Mouse (Mus musculus) CH12.LX (cell line): ENCODE measurements around the gene Aptx. TPM values are rescaled to one million over a fixed set of nuclear protein-coding genes. Genes with fewer than 3 reads are reported as not detected.
A peak's percentile ranks its signal among the peaks of the same experiment; 100 is the strongest.

Experiments
- DNase-seq: peaks from one replicate; pipeline ENCODE4 v3.0.0-alpha.2; 2013; ENCODE audit errors: extremely low read depth
- H3K27ac ChIP-seq: 2 replicates; pipeline ENCODE4 v1.5.1; 2012; ENCODE audit warnings: low read depth, mild to moderate bottlenecking, control low read depth, moderate library complexity; ENCODE audit not compliant: insufficient read depth
- H3K27me3 ChIP-seq: replicated peaks from 2 replicates; pipeline ENCODE3; 2012; ENCODE audit warnings: inconsistent platforms
- H3K36me3 ChIP-seq, 2 experiments: replicated peaks in 1 of 2; 2 replicates each; pipeline versions ENCODE3 to v1.6.1; 2012; ENCODE audit warnings: inconsistent platforms in 1 of 2, low read length in 1 of 2, mild to moderate bottlenecking in 1 of 2, mixed read lengths in 1 of 2, moderate library complexity in 1 of 2; ENCODE audit not compliant: control insufficient read depth in 1 of 2, insufficient read depth in 1 of 2
- H3K4me1 ChIP-seq, 2 experiments: 2 replicates each; pipeline ENCODE4 v1.6.1; 2012; ENCODE audit warnings: inconsistent platforms in 1 of 2, moderate library complexity in 1 of 2; ENCODE audit not compliant: insufficient read depth in 2 of 2, control insufficient read depth in 1 of 2
- H3K4me2 ChIP-seq: 2 replicates; pipeline ENCODE4 v1.6.1; 2012; ENCODE audit warnings: low read depth, mild to moderate bottlenecking, control low read depth; ENCODE audit not compliant: poor library complexity, insufficient read depth, severe bottlenecking
- H3K4me3 ChIP-seq, 3 experiments: fragments of 150-350 bp in 1 of 3; sonication (generic) in 1 of 3; replicated peaks in 1 of 3; 2 replicates each; pipeline versions ENCODE3 to v1.5.1; 2011 to 2012; ENCODE audit warnings: low read depth in 2 of 3, low read length in 2 of 3, mild to moderate bottlenecking in 2 of 3, moderate library complexity in 2 of 3, control low read depth in 1 of 3, improper control_type of control experiment in 1 of 3, inconsistent platforms in 1 of 3, mixed read lengths in 1 of 3; ENCODE audit not compliant: poor library complexity in 1 of 3
- H3K79me2 ChIP-seq: replicated peaks from 2 replicates; pipeline ENCODE4 v1.6.1; 2012; ENCODE audit warnings: mild to moderate bottlenecking, moderate library complexity; ENCODE audit not compliant: control insufficient read depth, poor library complexity, insufficient read depth, severe bottlenecking; ENCODE audit errors: extremely low read depth
- H3K9ac ChIP-seq: 2 replicates; pipeline ENCODE4 v1.6.1; 2012; ENCODE audit warnings: low read depth, mild to moderate bottlenecking, control low read depth, moderate library complexity; ENCODE audit not compliant: insufficient read depth
- H3K9me3 ChIP-seq: replicated peaks from 2 replicates; pipeline ENCODE3; 2012; ENCODE audit warnings: low read length, inconsistent platforms, mixed read lengths
- CTCF ChIP-seq, 2 experiments: IDR thresholded peaks in 1 of 2; conservative IDR thresholded peaks in 1 of 2; 2 replicates each; pipeline ENCODE4 v1.5.1; 2011 to 2012; ENCODE audit warnings: low read depth in 2 of 2, low read length in 2 of 2, improper control_type of control experiment in 1 of 2, inconsistent platforms in 1 of 2, mild to moderate bottlenecking in 1 of 2, moderate library complexity in 1 of 2
- ETS1 ChIP-seq: conservative IDR thresholded peaks from 2 replicates; pipeline ENCODE4 v1.6.1; 2012; ENCODE audit warnings: low read depth, mild to moderate bottlenecking, inconsistent platforms, low read length, improper control_type of control experiment, moderate library complexity
- HCFC1 ChIP-seq: IDR thresholded peaks from 2 replicates; pipeline ENCODE4 v1.6.1; 2012; ENCODE audit warnings: low read depth, mild to moderate bottlenecking, inconsistent platforms, low read length, improper control_type of control experiment
- JUN ChIP-seq: IDR thresholded peaks from 2 replicates; pipeline ENCODE4 v1.6.1; 2011; ENCODE audit warnings: low read depth, mild to moderate bottlenecking, low read length, improper control_type of control experiment, moderate library complexity; ENCODE audit not compliant: insufficient read depth
- KAT2A ChIP-seq: IDR thresholded peaks from 2 replicates; pipeline ENCODE4 v1.6.1; 2012; ENCODE audit warnings: low read length, improper control_type of control experiment, inconsistent platforms; ENCODE audit not compliant: insufficient replicate concordance
- MAFK ChIP-seq: IDR thresholded peaks from 2 replicates; pipeline ENCODE4 v1.6.1; 2011; ENCODE audit warnings: low read length, improper control_type of control experiment; ENCODE audit not compliant: insufficient replicate concordance
- MAX ChIP-seq: IDR thresholded peaks from 2 replicates; pipeline ENCODE4 v1.6.1; 2011; ENCODE audit warnings: low read length, improper control_type of control experiment
- MXI1 ChIP-seq: IDR thresholded peaks from 2 replicates; pipeline ENCODE4 v1.6.1; 2011; ENCODE audit warnings: mild to moderate bottlenecking, low read depth, low read length, improper control_type of control experiment
- NRF1 ChIP-seq: IDR thresholded peaks from 2 replicates; pipeline ENCODE4 v1.6.1; 2014; ENCODE audit warnings: low read depth, mild to moderate bottlenecking, inconsistent platforms, low read length, improper control_type of control experiment, moderate library complexity
- POLR2AphosphoS2 ChIP-seq: IDR thresholded peaks from 2 replicates; pipeline ENCODE4 v1.6.1; 2011; ENCODE audit warnings: low read depth, low read length, improper control_type of control experiment
- SMC3 ChIP-seq: IDR thresholded peaks from 2 replicates; pipeline ENCODE4 v1.6.1; 2011; ENCODE audit warnings: low read depth, low read length, improper control_type of control experiment
- TBP ChIP-seq: conservative IDR thresholded peaks from 2 replicates; pipeline ENCODE4 v1.6.1; 2011; ENCODE audit warnings: low read depth, low read length, improper control_type of control experiment
- TCF12 ChIP-seq: IDR thresholded peaks from 2 replicates; pipeline ENCODE4 v1.6.1; 2014; ENCODE audit warnings: low read depth, mild to moderate bottlenecking, inconsistent platforms, low read length, improper control_type of control experiment
- USF1 ChIP-seq: IDR thresholded peaks from 2 replicates; pipeline ENCODE4 v1.6.1; 2014; ENCODE audit warnings: low read depth, mild to moderate bottlenecking, inconsistent platforms, low read length, improper control_type of control experiment
- ZMIZ1 ChIP-seq: IDR thresholded peaks from 2 replicates; pipeline ENCODE4 v1.6.1; 2012; ENCODE audit warnings: low read depth, mild to moderate bottlenecking, inconsistent platforms, low read length, improper control_type of control experiment
- dilution Hi-C: fragments of 300-500 bp; cut with MboI; formaldehyde crosslinking; loops from 2 replicates; pipeline ENCODE4 v1.14.3; 2020; ENCODE audit warnings: low sequenced_read_pairs; ENCODE audit not compliant: extremely low pct_unique_long_range_greater_than_20kb, extremely low pct_ligation_motif_present
- in situ Hi-C: fragments of 300-500 bp; cut with MboI; formaldehyde crosslinking; loops from 3 replicates; pipeline ENCODE4 v1.14.3; 2019; ENCODE audit warnings: low sequenced_read_pairs, low pct_ligation_motif_present, low pct_unique_long_range_greater_than_20kb, mixed read lengths
- polyA plus RNA-seq: library from polyadenylated mRNA; unstranded; fragments of >175 nt; gene quantifications from 2 replicates; pipeline ENCODE4 v1.2.1, GENCODE M21; 2012; ENCODE audit warnings: low read depth; ENCODE audit not compliant: insufficient read length
- total RNA-seq, 2 experiments: library from RNA; depleted of rRNA; stranded (reverse); fragments of 300-350 nt in 1 of 2; fragments of >200 nt in 1 of 2; gene quantifications; 2 replicates each; pipeline ENCODE4 v1.2.3; 2012 to 2014

The Aptx gene
- total and polyA plus RNA-seq, 3 experiments: 15.1 to 20.2 (median 16.6) TPM

GRCm38 (mm10) chr4:40725554-40725953, 22.6 kb upstream of the Aptx start:
- peak overlapping the region; percentile 94; the same call in 1 of the 2 replicates for H3K4me2 ChIP-seq
- no peak for TF ChIP-seq MXI1
- no peak for TF ChIP-seq MAX
- TF ChIP-seq TCF12: no peak
- TF ChIP-seq ZMIZ1: no peak
- TF ChIP-seq MAFK: no peak
- no peak for TF ChIP-seq JUN
- no peak for TF ChIP-seq POLR2AphosphoS2
- no peak for TF ChIP-seq HCFC1
- H3K27ac ChIP-seq: no peak overlapping the region
- peaks cover 36 to 61% of the 10 kb centered on the region in 2 experiments for H3K36me3 ChIP-seq
- H3K9me3 ChIP-seq: no peaks in the 10 kb centered on the region
- in situ Hi-C loops (no loop called here), dilution Hi-C loops (no loop called here)
- H3K27me3 ChIP-seq: no peaks in the 10 kb centered on the region
- no peak for DNase-seq
- peaks cover 50% of the 10 kb centered on the region for H3K79me2 ChIP-seq
- peaks cover 5 to 46% of the 10 kb centered on the region in 2 experiments; a peak in 3 of 4 replicates for H3K4me1 ChIP-seq
- no peak overlapping the region for H3K4me3 ChIP-seq
- H3K9ac ChIP-seq: peak overlapping the region; percentile 91; the same call in 1 of the 2 replicates

- no peak overlapping the region for H3K4me3 ChIP-seq
- TF ChIP-seq SMC3 (no peak), NRF1 (no peak), TBP (no peak), USF1 (no peak), MAX (no peak), ETS1 (no peak), CTCF (conservative IDR thresholded peaks at IDR 0.05 in 1 of 2, IDR thresholded peaks at IDR 0.05 in 1 of 2; ENCODE audit: low read depth in 2 of 2, low read length in 2 of 2) (no peak), KAT2A (no peak)
- DNase-seq: no peak
- H3K9me3 ChIP-seq: no peaks in the 10 kb centered on the region
- dilution Hi-C loops (no loop called here), in situ Hi-C loops (no loop called here)
- H3K27ac ChIP-seq: no peak overlapping the region
- peaks cover 48% of the 10 kb centered on the region for H3K79me2 ChIP-seq
- H3K27me3 ChIP-seq: no peaks in the 10 kb centered on the region
- H3K9ac ChIP-seq: peak overlapping the region; percentile 91; the same call in 1 of the 2 replicates
- peak overlapping the region; percentile 94 for H3K4me2 ChIP-seq
- peaks cover 33 to 57% of the 10 kb centered on the region in 2 experiments for H3K36me3 ChIP-seq
- H3K4me1 ChIP-seq: peaks cover 5 to 46% of the 10 kb centered on the region in 2 experiments; a peak in 3 of 4 replicates
These were observed 22.1 kb upstream of the Aptx start for GRCm38 (mm10) chr4:40725141-40725540.
